8 mouse cellular contexts compared by ENCODE assay signal in the genomic region with DNA sequence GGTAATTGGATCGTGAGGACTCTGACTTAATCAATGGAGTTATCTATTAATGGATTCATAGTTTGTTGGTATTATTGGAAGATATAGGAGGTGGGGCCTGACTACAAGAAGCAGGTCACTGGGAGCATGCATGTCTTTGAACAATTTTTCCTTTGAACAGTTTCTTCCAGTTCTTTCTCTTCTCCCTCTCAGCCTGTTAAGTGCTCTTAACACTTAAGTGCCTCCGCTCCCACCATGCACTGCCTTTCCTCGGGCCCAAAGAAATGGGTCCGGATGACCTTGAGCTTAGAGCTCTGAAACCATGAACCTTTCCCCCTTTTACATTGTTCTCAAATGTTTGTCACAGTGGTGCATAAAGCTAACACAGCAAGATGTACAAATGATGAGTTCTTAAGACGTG. TPM values are rescaled to one million over a fixed set of nuclear protein-coding genes. Genes with fewer than 3 reads are reported as not detected.
DNase-seq lines count a peak whose midpoint lies in the region; ATAC-seq and TF ChIP-seq lines count a peak whose summit lies in the region.

No protein-coding gene starts in this region.

- TF ChIP-seq CTCF in heart, adult 2 months (IDR thresholded peaks at IDR 0.05) = no peak
- no peak for TF ChIP-seq CTCF in lung, adult 2 months (IDR thresholded peaks at IDR 0.05; ENCODE audit: insufficient read depth, low read length)

- no peak for TF ChIP-seq POLR2A in heart, adult 2 months (IDR thresholded peaks at IDR 0.05; ENCODE audit: insufficient read depth, low read depth, low read length)
- no peak for TF ChIP-seq POLR2A in lung, adult 2 months (IDR thresholded peaks at IDR 0.05; ENCODE audit: borderline replicate concordance, extremely low read depth, low read depth, low read length)

- no peaks in the 10 kb centered on the region for H3K36me3 ChIP-seq in heart, adult 2 months (ENCODE audit: control insufficient read depth, insufficient read depth, low read length)
- H3K36me3 ChIP-seq in lung, embryonic 15.5 days = peaks cover 21% of the 10 kb centered on the region
- peaks cover 28% of the 10 kb centered on the region for H3K36me3 ChIP-seq in liver, embryonic 12.5 days
- H3K36me3 ChIP-seq in neural tube, embryonic 13.5 days = peaks cover 17% of the 10 kb centered on the region

- H3K27ac ChIP-seq in heart, adult 2 months = peak overlapping the region; percentile 89; the same call in 1 of the 2 replicates
- peak overlapping the region; percentile 88 for H3K27ac ChIP-seq in lung, embryonic 15.5 days
- 0 out of 2 replicates have a peak overlapping the region, but pooled peaks have one; percentile 55 for H3K27ac ChIP-seq in liver, embryonic 12.5 days
- H3K27ac ChIP-seq in neural tube, embryonic 13.5 days (replicated peaks) = peak overlapping the region; percentile 88

- no peaks in the 10 kb centered on the region; the same call in 1 of the 2 replicates for H3K79me2 ChIP-seq in heart, adult 2 months (replicated peaks; ENCODE audit: control insufficient read depth, insufficient read depth, low read length)

- DNase-seq in heart, adult 2 months = no peak
- no peak for DNase-seq in heart, postnatal 10 days
- DNase-seq in lung, adult 2 months = no peak
- no peak for DNase-seq in frontal cortex, postnatal 10 days (ENCODE audit: low spot score in 2 of 2)

- intact Hi-C loops in heart, adult 2 months (cut with DNase I) = no loop called here
- intact Hi-C loops in heart, postnatal 10 days (cut with DNase I) = no loop called here

- H3K4me1 ChIP-seq in heart, adult 2 months (ENCODE audit: control insufficient read depth, insufficient read depth, low read length) = peaks cover 5% of the 10 kb centered on the region
- peaks cover 16% of the 10 kb centered on the region for H3K4me1 ChIP-seq in lung, embryonic 15.5 days
- peaks cover 6% of the 10 kb centered on the region; the same call in 1 of the 2 replicates for H3K4me1 ChIP-seq in lung, adult 2 months (ENCODE audit: control insufficient read depth, insufficient read depth, low read length)
- peaks cover 32% of the 10 kb centered on the region for H3K4me1 ChIP-seq in liver, embryonic 12.5 days
- peaks cover 21% of the 10 kb centered on the region for H3K4me1 ChIP-seq in neural tube, embryonic 13.5 days (replicated peaks)

- WGBS in heart, adult 2 months = 74% methylated on average over 5 of the region's 5 CpGs
- WGBS in lung, embryonic 15.5 days = 57% methylated on average over 5 of the region's 5 CpGs
- WGBS in lung, adult 2 months = 63% methylated on average over 5 of the region's 5 CpGs
- WGBS in liver, embryonic 12.5 days (ENCODE audit: insufficient replicate concordance) = 83% methylated on average over 5 of the region's 5 CpGs
- WGBS in neural tube, embryonic 13.5 days = 80% methylated on average over 5 of the region's 5 CpGs

- no peaks in the 10 kb centered on the region for H3K27me3 ChIP-seq in heart, adult 2 months (ENCODE audit: control insufficient read depth, insufficient read depth, low read length)
- H3K27me3 ChIP-seq in lung, embryonic 15.5 days = no peaks in the 10 kb centered on the region
- H3K27me3 ChIP-seq in liver, embryonic 12.5 days (replicated peaks) = no peaks in the 10 kb centered on the region
- no peaks in the 10 kb centered on the region for H3K27me3 ChIP-seq in neural tube, embryonic 13.5 days

- no peak overlapping the region for H3K9ac ChIP-seq in heart, adult 2 months (ENCODE audit: low read depth, low read length)
- no peak overlapping the region for H3K9ac ChIP-seq in lung, embryonic 15.5 days
- H3K9ac ChIP-seq in liver, embryonic 12.5 days = no peak overlapping the region
- peak overlapping the region; percentile 86 for H3K9ac ChIP-seq in neural tube, embryonic 13.5 days

- H3K4me2 ChIP-seq in lung, embryonic 15.5 days = no peak overlapping the region
- H3K4me2 ChIP-seq in liver, embryonic 12.5 days = 0 out of 2 replicates have a peak overlapping the region, but pooled peaks have one; percentile 82
- no peak overlapping the region; the same call in 1 of the 2 replicates for H3K4me2 ChIP-seq in neural tube, embryonic 13.5 days

- H3K9me3 ChIP-seq in lung, embryonic 15.5 days = no peaks in the 10 kb centered on the region
- no peaks in the 10 kb centered on the region for H3K9me3 ChIP-seq in liver, embryonic 12.5 days (replicated peaks)
- H3K9me3 ChIP-seq in neural tube, embryonic 13.5 days = 0 out of 2 replicates have a peak, but pooled peaks cover 4% of the 10 kb centered on the region

- ATAC-seq in lung, embryonic 15.5 days (ENCODE audit: borderline replicate concordance, extremely low read depth, low FRiP score, low TSS enrichment) = peak; percentile 24; the same call in 1 of the 2 replicates
- no peak for ATAC-seq in liver, embryonic 12.5 days
- ATAC-seq in neural tube, embryonic 13.5 days (ENCODE audit: low read depth) = peak; percentile 4
- no peak for ATAC-seq in CD4-positive, CD25-positive, alpha-beta regulatory T cell, adult 4 months

- H3K4me3 ChIP-seq in heart, adult 2 months = no peak overlapping the region
- no peak overlapping the region for H3K4me3 ChIP-seq in lung, embryonic 15.5 days
- no peak overlapping the region for H3K4me3 ChIP-seq in lung, adult 2 months (replicated peaks; ENCODE audit: extremely low read depth, low read depth, low read length)
- no peak overlapping the region for H3K4me3 ChIP-seq in liver, embryonic 12.5 days
- H3K4me3 ChIP-seq in neural tube, embryonic 13.5 days = 0 out of 2 replicates have a peak overlapping the region, but pooled peaks have one; percentile 71

- no peak for TF ChIP-seq EP300 in heart, adult 2 months (IDR thresholded peaks at IDR 0.05; ENCODE audit: insufficient read depth, low read depth, low read length)

RNA-seq across cellular contexts. Expression of a gene that starts 0.7 kb away (rescaled TPM):
- total RNA-seq in heart, adult 2 months (2021) = 10 to 100 TPM; 32.5 to 35.3 TPM
- 29.8 and 43.3 TPM in 2 replicates for polyA plus RNA-seq in heart, adult 2 months (2012; rRNA removed)
- total RNA-seq in heart, postnatal 10 days (2021) = 10 to 100 TPM; 30.4 to 33.8 TPM
- polyA plus RNA-seq in lung, embryonic 15.5 days (2015; fragmentation: Nextera tagmentation; extraction: Ambion mirVana) = 57.3 and 59.0 TPM in 2 replicates
- polyA plus RNA-seq in lung, adult 2 months (2012; rRNA removed) = 37.4 and 41.8 TPM in 2 replicates
- polyA plus RNA-seq in liver, embryonic 12.5 days (2016; fragmentation: Nextera tagmentation; extraction: Ambion mirVana) = 29.2 and 29.3 TPM in 2 replicates
- polyA plus RNA-seq in neural tube, embryonic 13.5 days (2015; fragmentation: Nextera tagmentation; extraction: Ambion mirVana) = 38.5 and 49.5 TPM in 2 replicates
- 10 to 100 TPM; 29.9 to 36.0 TPM for polyA plus RNA-seq in CD4-positive, CD25-positive, alpha-beta regulatory T cell, adult 4 months (2017; shearing (Covaris generic))

RNA-seq across cellular contexts. Expression of a gene that starts 34.1 kb away (rescaled TPM):
- total RNA-seq in heart, adult 2 months (2021) = 100 to 1,000 TPM; 104 to 111 TPM
- 51.2 and 79.7 TPM in 2 replicates for polyA plus RNA-seq in heart, adult 2 months (2012; rRNA removed)
- 100 to 1,000 TPM; 113 TPM for total RNA-seq in heart, postnatal 10 days (2021)
- polyA plus RNA-seq in lung, embryonic 15.5 days (2015; fragmentation: Nextera tagmentation; extraction: Ambion mirVana) = 60.2 and 66.6 TPM in 2 replicates
- 58.6 and 128 TPM in 2 replicates for polyA plus RNA-seq in lung, adult 2 months (2012; rRNA removed)
- polyA plus RNA-seq in liver, embryonic 12.5 days (2016; fragmentation: Nextera tagmentation; extraction: Ambion mirVana) = 12.7 and 12.9 TPM in 2 replicates
- polyA plus RNA-seq in neural tube, embryonic 13.5 days (2015; fragmentation: Nextera tagmentation; extraction: Ambion mirVana) = 42.9 and 45.1 TPM in 2 replicates
- 10 to 100 TPM; 30.8 to 36.8 TPM for polyA plus RNA-seq in CD4-positive, CD25-positive, alpha-beta regulatory T cell, adult 4 months (2017; shearing (Covaris generic))

RNA-seq across cellular contexts. Expression of a gene that starts 34.6 kb away (rescaled TPM):
- total RNA-seq in heart, adult 2 months (2021) = 1 to 10 TPM; 7.0 to 7.4 TPM
- 2.0 and 3.5 TPM in 2 replicates for polyA plus RNA-seq in heart, adult 2 months (2012; rRNA removed)
- total RNA-seq in heart, postnatal 10 days (2021) = 10 to 100 TPM; 12.9 to 13.5 TPM
- polyA plus RNA-seq in lung, embryonic 15.5 days (2015; fragmentation: Nextera tagmentation; extraction: Ambion mirVana) = 22.2 and 22.3 TPM in 2 replicates
- 10.8 and 15.8 TPM in 2 replicates for polyA plus RNA-seq in lung, adult 2 months (2012; rRNA removed)
- 19.6 and 20.2 TPM in 2 replicates for polyA plus RNA-seq in liver, embryonic 12.5 days (2016; fragmentation: Nextera tagmentation; extraction: Ambion mirVana)
- polyA plus RNA-seq in neural tube, embryonic 13.5 days (2015; fragmentation: Nextera tagmentation; extraction: Ambion mirVana) = 5.8 and 6.7 TPM in 2 replicates
- 10 to 100 TPM; 10.4 to 18.0 TPM for polyA plus RNA-seq in CD4-positive, CD25-positive, alpha-beta regulatory T cell, adult 4 months (2017; shearing (Covaris generic))

RNA-seq across cellular contexts. Expression of a gene that starts 41.1 kb away (rescaled TPM):
- total RNA-seq in heart, adult 2 months (2021) = 10 to 100 TPM; 42.9 to 64.1 TPM
- polyA plus RNA-seq in heart, adult 2 months (2012; rRNA removed) = 95.2 and 122 TPM in 2 replicates
- total RNA-seq in heart, postnatal 10 days (2021) = 100 to 1,000 TPM; 114 to 117 TPM
- 180 and 197 TPM in 2 replicates for polyA plus RNA-seq in lung, embryonic 15.5 days (2015; fragmentation: Nextera tagmentation; extraction: Ambion mirVana)
- 320 and 386 TPM in 2 replicates for polyA plus RNA-seq in lung, adult 2 months (2012; rRNA removed)
- polyA plus RNA-seq in liver, embryonic 12.5 days (2016; fragmentation: Nextera tagmentation; extraction: Ambion mirVana) = 67.3 and 68.1 TPM in 2 replicates
- polyA plus RNA-seq in neural tube, embryonic 13.5 days (2015; fragmentation: Nextera tagmentation; extraction: Ambion mirVana) = 1,875 and 2,016 TPM in 2 replicates
- polyA plus RNA-seq in CD4-positive, CD25-positive, alpha-beta regulatory T cell, adult 4 months (2017; shearing (Covaris generic)) = 10 to 100 TPM; 17.8 to 20.1 TPM

Comparison
In these comparisons a context has a peak if more than half of its experiments do, and no peak if none do; other contexts are left out.
1. ATAC-seq: peak in lung, embryonic 15.5 days (single experiment) and neural tube, embryonic 13.5 days (single experiment); none in liver, embryonic 12.5 days (single experiment) and CD4-positive, CD25-positive, alpha-beta regulatory T cell, adult 4 months (single experiment).
2. Peak in every context shown above with its lines, with median percentiles within 50 percentile points of each other: H3K27ac ChIP-seq.